Mouse (Mus musculus): Measurements from ENCODE around the gene Ugt1a6b. TPM values are rescaled to one million over a fixed set of nuclear protein-coding genes. Genes with fewer than 3 reads are reported as not detected.

Ugt1a6b gene
- polyA plus RNA-seq, 1 experiment from 2014 or later = 0.13 TPM

- DNase-seq = no peak
- H3K4me2 ChIP-seq (ENCODE audit: low read length) = no peak overlapping the region
- H3K27ac ChIP-seq (replicated peaks; ENCODE audit: low read depth, low read length) = no peak overlapping the region
- H3K9ac ChIP-seq (replicated peaks; ENCODE audit: low read length) = no peak overlapping the region
- H3K4me1 ChIP-seq (ENCODE audit: control insufficient read depth, insufficient read depth, low read length) = no peaks in the 10 kb centered on the region
- no peaks in the 10 kb centered on the region for H3K27me3 ChIP-seq (ENCODE audit: control insufficient read depth, insufficient read depth, low read length)
- H3K36me3 ChIP-seq (ENCODE audit: control insufficient read depth, insufficient read depth, low read length) = peaks cover 53% of the 10 kb centered on the region
- no peak overlapping the region for H3K4me3 ChIP-seq (replicated peaks; ENCODE audit: low read depth, low read length)
- 84% methylated on average over 4 of the region's 4 CpGs for WGBS
- peaks cover 32% of the 10 kb centered on the region for H3K9me3 ChIP-seq (ENCODE audit: control insufficient read depth, low read length)
- no peak for ATAC-seq (ENCODE audit: low FRiP score, low TSS enrichment)
These were observed 156.6 kb downstream of the Ugt1a6b start for GRCm38 (mm10) chr1:88259643-88260024.

DNA sequence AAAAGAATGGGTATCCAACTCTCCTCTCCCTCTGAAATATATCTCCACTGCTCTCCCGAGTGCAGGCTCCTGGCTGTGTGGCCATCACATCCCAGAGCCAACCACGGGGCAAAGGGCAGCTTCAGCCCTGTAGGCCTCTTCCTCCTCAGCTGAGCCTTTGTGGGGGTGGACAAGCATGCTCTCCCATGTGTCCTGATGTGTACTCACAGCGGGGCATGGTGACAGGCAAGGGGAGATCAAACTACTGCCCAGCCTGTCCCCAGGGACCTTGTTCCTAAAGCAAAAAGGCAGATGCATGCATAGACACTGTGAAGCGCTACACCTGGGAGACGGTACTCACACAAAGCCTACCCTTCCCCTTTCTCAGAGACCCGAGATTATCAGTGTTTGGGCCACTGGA lies 157.1 kb downstream of the Ugt1a6b start:
- no peak overlapping the region for H3K9ac ChIP-seq (replicated peaks; ENCODE audit: low read length)
- H3K27ac ChIP-seq (replicated peaks; ENCODE audit: low read depth, low read length) = no peak overlapping the region
- H3K36me3 ChIP-seq (ENCODE audit: control insufficient read depth, insufficient read depth, low read length) = peaks cover 57% of the 10 kb centered on the region
- H3K4me2 ChIP-seq (ENCODE audit: low read length) = no peak overlapping the region
- WGBS = 84% methylated on average over 6 of the region's 6 CpGs
- H3K4me3 ChIP-seq (replicated peaks; ENCODE audit: low read depth, low read length) = no peak overlapping the region
- no peaks in the 10 kb centered on the region for H3K4me1 ChIP-seq (ENCODE audit: control insufficient read depth, insufficient read depth, low read length)
- H3K27me3 ChIP-seq (ENCODE audit: control insufficient read depth, insufficient read depth, low read length) = no peaks in the 10 kb centered on the region
- peak; percentile 48 for DNase-seq
- H3K9me3 ChIP-seq (ENCODE audit: control insufficient read depth, low read length) = peaks cover 28% of the 10 kb centered on the region
- ATAC-seq (ENCODE audit: low FRiP score, low TSS enrichment) = peak; percentile 4; the same call in 1 of the 2 replicates

- WGBS = 86% methylated on average over 10 of the region's 10 CpGs
- Histone ChIP-seq H3K9ac (replicated peaks; ENCODE audit: low read length) (no peak overlapping the region), H3K27me3 (ENCODE audit: control insufficient read depth, insufficient read depth, low read length) (no peaks in the 10 kb centered on the region), H3K4me1 (ENCODE audit: control insufficient read depth, insufficient read depth, low read length) (no peaks in the 10 kb centered on the region), H3K9me3 (ENCODE audit: control insufficient read depth, low read length) (peaks cover 21% of the 10 kb centered on the region), H3K27ac (replicated peaks; ENCODE audit: low read depth, low read length) (no peak overlapping the region), H3K36me3 (ENCODE audit: control insufficient read depth, insufficient read depth, low read length) (peaks cover 64% of the 10 kb centered on the region), H3K4me3 (replicated peaks; ENCODE audit: low read depth, low read length) (no peak overlapping the region), H3K4me2 (ENCODE audit: low read length) (no peak overlapping the region)
- no peak for DNase-seq
- ATAC-seq (ENCODE audit: low FRiP score, low TSS enrichment) = no peak
These were observed 157.7 kb downstream of the Ugt1a6b start for GRCm38 (mm10) chr1:88260604-88261377.

DNA sequence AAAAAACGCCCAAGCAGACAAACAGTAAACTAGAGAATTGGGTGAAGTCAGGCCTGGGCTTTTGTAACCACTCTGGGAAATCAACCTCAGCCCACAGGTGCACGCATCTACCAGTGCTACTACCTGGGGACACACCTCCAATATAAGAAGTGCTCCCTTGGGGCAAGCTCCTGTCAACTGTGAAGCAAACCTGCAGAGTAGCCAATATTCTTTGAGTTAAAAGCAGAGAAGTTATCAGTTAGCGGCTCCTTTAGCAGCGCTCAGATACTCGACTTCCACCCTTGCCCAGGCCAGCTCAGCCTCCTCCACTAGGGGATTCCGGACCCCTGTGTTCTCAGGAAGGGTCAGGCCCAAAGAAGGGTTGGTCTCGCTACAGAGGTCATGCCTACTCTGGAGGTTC lies 158.7 kb downstream of the Ugt1a6b start:
- DNase-seq (no peak), ATAC-seq (ENCODE audit: low FRiP score, low TSS enrichment) (no peak)
- Histone ChIP-seq H3K4me2 (ENCODE audit: low read length) (no peak overlapping the region), H3K4me1 (ENCODE audit: control insufficient read depth, insufficient read depth, low read length) (no peaks in the 10 kb centered on the region), H3K27ac (replicated peaks; ENCODE audit: low read depth, low read length) (no peak overlapping the region), H3K36me3 (ENCODE audit: control insufficient read depth, insufficient read depth, low read length) (peaks cover 73% of the 10 kb centered on the region), H3K4me3 (replicated peaks; ENCODE audit: low read depth, low read length) (no peak overlapping the region), H3K9me3 (ENCODE audit: control insufficient read depth, low read length) (peaks cover 12% of the 10 kb centered on the region), H3K9ac (replicated peaks; ENCODE audit: low read length) (no peak overlapping the region), H3K27me3 (ENCODE audit: control insufficient read depth, insufficient read depth, low read length) (no peaks in the 10 kb centered on the region)
- WGBS = 88% methylated on average over 7 of the region's 7 CpGs

GRCm38 (mm10) chr1:88262255-88262654 lies 159.2 kb downstream of the Ugt1a6b start:
- ATAC-seq (ENCODE audit: low FRiP score, low TSS enrichment) (no peak), DNase-seq (peak; percentile 65)
- no peak overlapping the region for H3K4me2 ChIP-seq (ENCODE audit: low read length)

GRCm38 (mm10) chr1:88262961-88263360 lies 159.9 kb downstream of the Ugt1a6b start:
- no peak overlapping the region for H3K9ac ChIP-seq (replicated peaks; ENCODE audit: low read length)
- ATAC-seq (ENCODE audit: low FRiP score, low TSS enrichment) (no peak), DNase-seq (no peak)
- H3K36me3 ChIP-seq (ENCODE audit: control insufficient read depth, insufficient read depth, low read length) = peaks cover 86% of the 10 kb centered on the region
- no peak overlapping the region for H3K27ac ChIP-seq (replicated peaks; ENCODE audit: low read depth, low read length)
- H3K4me1 ChIP-seq (ENCODE audit: control insufficient read depth, insufficient read depth, low read length) = no peaks in the 10 kb centered on the region
- H3K27me3 ChIP-seq (ENCODE audit: control insufficient read depth, insufficient read depth, low read length) = no peaks in the 10 kb centered on the region
- H3K4me2 ChIP-seq (ENCODE audit: low read length) = no peak overlapping the region
- H3K4me3 ChIP-seq (replicated peaks; ENCODE audit: low read depth, low read length) = no peak overlapping the region
- 78% methylated on average over 6 of the region's 6 CpGs for WGBS
- no peaks in the 10 kb centered on the region for H3K9me3 ChIP-seq (ENCODE audit: control insufficient read depth, low read length)

More at GRCm38 (mm10) chr1:88262255-88262654, 159.2 kb downstream of the Ugt1a6b start:
- no peaks in the 10 kb centered on the region for H3K27me3 ChIP-seq (ENCODE audit: control insufficient read depth, insufficient read depth, low read length)
- H3K27ac ChIP-seq (replicated peaks; ENCODE audit: low read depth, low read length) = no peak overlapping the region
- WGBS = 88% methylated on average over 4 of the region's 4 CpGs
- H3K4me1 ChIP-seq (ENCODE audit: control insufficient read depth, insufficient read depth, low read length) = no peaks in the 10 kb centered on the region
- no peak overlapping the region for H3K9ac ChIP-seq (replicated peaks; ENCODE audit: low read length)
- H3K9me3 ChIP-seq (ENCODE audit: control insufficient read depth, low read length) = peaks cover 6% of the 10 kb centered on the region
- peaks cover 79% of the 10 kb centered on the region for H3K36me3 ChIP-seq (ENCODE audit: control insufficient read depth, insufficient read depth, low read length)
- no peak overlapping the region for H3K4me3 ChIP-seq (replicated peaks; ENCODE audit: low read depth, low read length)

DNA sequence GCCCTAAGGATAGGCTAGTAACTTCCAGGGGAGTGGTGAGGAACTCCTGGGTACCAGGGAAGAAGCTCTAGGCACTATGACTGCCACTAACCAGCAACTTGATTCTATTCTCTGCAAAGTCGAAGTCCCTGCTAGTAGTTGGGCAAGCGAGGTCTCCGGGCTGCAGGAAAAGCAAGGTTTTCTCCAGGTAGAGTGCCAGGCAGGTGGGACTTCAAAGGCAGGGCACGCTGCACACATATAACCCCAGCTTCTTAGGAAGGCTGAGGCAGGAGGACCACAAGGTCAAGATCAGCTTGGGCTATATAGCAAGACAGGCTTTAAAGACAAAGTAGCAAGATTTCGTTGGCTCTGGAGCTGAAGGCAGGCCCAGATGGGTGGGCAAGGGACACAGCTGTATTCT lies 160.7 kb downstream of the Ugt1a6b start:
- 92% methylated on average over 5 of the region's 5 CpGs for WGBS
- H3K27ac ChIP-seq (replicated peaks; ENCODE audit: low read depth, low read length) = no peak overlapping the region
- no peak overlapping the region for H3K4me3 ChIP-seq (replicated peaks; ENCODE audit: low read depth, low read length)
- no peak overlapping the region for H3K9ac ChIP-seq (replicated peaks; ENCODE audit: low read length)
- ATAC-seq (ENCODE audit: low FRiP score, low TSS enrichment) = no peak
- H3K9me3 ChIP-seq (ENCODE audit: control insufficient read depth, low read length) = no peaks in the 10 kb centered on the region
- DNase-seq = no peak
- H3K4me1 ChIP-seq (ENCODE audit: control insufficient read depth, insufficient read depth, low read length) = no peaks in the 10 kb centered on the region
- H3K36me3 ChIP-seq (ENCODE audit: control insufficient read depth, insufficient read depth, low read length) = peaks cover 94% of the 10 kb centered on the region
- no peak overlapping the region for H3K4me2 ChIP-seq (ENCODE audit: low read length)
- H3K27me3 ChIP-seq (ENCODE audit: control insufficient read depth, insufficient read depth, low read length) = no peaks in the 10 kb centered on the region

- H3K27me3 ChIP-seq (ENCODE audit: control insufficient read depth, insufficient read depth, low read length) = no peaks in the 10 kb centered on the region
- no peak overlapping the region for H3K4me2 ChIP-seq (ENCODE audit: low read length)
- no peaks in the 10 kb centered on the region for H3K9me3 ChIP-seq (ENCODE audit: control insufficient read depth, low read length)
- no peaks in the 10 kb centered on the region for H3K4me1 ChIP-seq (ENCODE audit: control insufficient read depth, insufficient read depth, low read length)
- no peak for DNase-seq
- WGBS = 93% methylated on average over 7 of the region's 7 CpGs
- ATAC-seq (ENCODE audit: low FRiP score, low TSS enrichment) = no peak
- no peak overlapping the region for H3K4me3 ChIP-seq (replicated peaks; ENCODE audit: low read depth, low read length)
- no peak overlapping the region for H3K9ac ChIP-seq (replicated peaks; ENCODE audit: low read length)
- H3K36me3 ChIP-seq (ENCODE audit: control insufficient read depth, insufficient read depth, low read length) = peaks cover 100% of the 10 kb centered on the region
- no peak overlapping the region for H3K27ac ChIP-seq (replicated peaks; ENCODE audit: low read depth, low read length)
These were observed 161.3 kb downstream of the Ugt1a6b start for GRCm38 (mm10) chr1:88264237-88264868.

DNA sequence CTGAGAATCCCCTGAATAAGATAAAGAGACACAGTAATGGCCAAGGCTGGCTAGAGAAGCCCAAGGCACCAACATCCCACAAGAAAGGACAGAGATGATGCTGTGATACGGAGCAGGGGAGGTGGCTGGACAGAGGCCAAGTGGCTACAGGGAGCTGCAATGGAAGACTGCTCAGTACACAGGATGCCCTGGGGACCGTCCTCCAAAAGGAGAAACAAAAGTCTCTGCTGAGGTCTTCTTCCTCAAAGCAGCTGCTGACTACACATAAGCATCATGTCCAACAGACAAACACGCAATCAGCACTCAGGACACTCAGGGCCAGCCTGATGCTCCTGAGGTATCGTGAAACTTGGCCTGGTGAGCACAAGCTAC lies 161.8 kb downstream of the Ugt1a6b start:
- H3K27me3 ChIP-seq (ENCODE audit: control insufficient read depth, insufficient read depth, low read length) = no peaks in the 10 kb centered on the region
- no peaks in the 10 kb centered on the region for H3K9me3 ChIP-seq (ENCODE audit: control insufficient read depth, low read length)
- WGBS = 76% methylated on average over 4 of the region's 4 CpGs
- ATAC-seq (ENCODE audit: low FRiP score, low TSS enrichment) (no peak), DNase-seq (no peak)
- H3K27ac ChIP-seq (replicated peaks; ENCODE audit: low read depth, low read length) = no peak overlapping the region
- H3K4me1 ChIP-seq (ENCODE audit: control insufficient read depth, insufficient read depth, low read length) = no peaks in the 10 kb centered on the region
- peaks cover 100% of the 10 kb centered on the region for H3K36me3 ChIP-seq (ENCODE audit: control insufficient read depth, insufficient read depth, low read length)
- no peak overlapping the region for H3K4me2 ChIP-seq (ENCODE audit: low read length)
- H3K4me3 ChIP-seq (replicated peaks; ENCODE audit: low read depth, low read length) = no peak overlapping the region
- no peak overlapping the region for H3K9ac ChIP-seq (replicated peaks; ENCODE audit: low read length)
